Mouse (Mus musculus) liver, adult 2 months (tissue): Measurements from ENCODE around the gene Pex7.

Source experiments
- CTCF ChIP-seq: fragments of 200-500 bp; IDR thresholded peaks from 2 replicates; pipeline ENCODE4 v1.5.1; 2011; ENCODE audit warnings: low read depth, low read length, control low read depth
- POLR2A ChIP-seq: fragments of 200-500 bp; IDR thresholded peaks from 2 replicates; pipeline ENCODE4 v1.6.1; 2011; ENCODE audit warnings: low read length, control low read depth; ENCODE audit not compliant: insufficient read depth; ENCODE audit errors: extremely low read depth

DNA sequence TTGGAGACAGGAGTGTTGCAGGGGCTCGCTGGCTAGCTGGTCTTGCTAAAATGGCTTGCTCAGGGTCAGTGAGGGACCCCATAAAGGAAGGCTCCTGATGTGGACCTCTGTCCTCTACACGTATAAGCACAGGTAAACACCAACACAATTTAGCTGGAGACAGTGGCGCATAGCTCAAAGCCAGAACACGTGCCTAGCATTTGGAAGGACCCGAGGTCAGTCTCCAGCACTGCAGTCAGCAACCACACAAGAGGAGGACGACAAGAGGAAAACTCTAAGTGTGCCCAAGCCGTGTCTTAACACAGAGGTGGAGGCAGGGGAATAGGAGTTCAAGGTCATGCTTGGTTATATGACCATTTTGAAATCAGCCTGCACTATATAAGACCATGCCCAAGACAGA lies 32.6 kb upstream of the Pex7 start:
- no peak for TF ChIP-seq CTCF
- no peak for TF ChIP-seq POLR2A
